Comparison of ENCODE assay signal across 11 mouse cellular contexts in the genomic region with DNA sequence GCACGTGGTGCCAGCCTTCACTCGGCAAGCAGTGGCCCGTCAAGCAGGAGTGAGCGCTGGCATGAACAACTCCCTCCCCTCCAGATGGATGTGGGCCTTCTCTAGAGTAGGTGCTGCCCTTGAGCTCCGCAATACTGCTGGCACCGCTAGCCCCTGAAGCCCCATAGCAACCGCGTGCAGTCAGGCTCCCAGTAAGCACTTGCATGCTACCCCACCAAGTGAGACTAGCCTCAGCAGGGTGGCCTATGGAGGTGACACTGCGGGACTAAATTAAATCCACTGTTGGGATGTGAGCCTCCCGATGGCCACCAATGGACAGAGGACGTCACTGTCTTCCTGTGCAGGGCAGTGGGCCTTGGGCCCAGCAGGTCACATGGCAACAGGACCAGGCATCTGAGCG. TPM values are rescaled to one million over a fixed set of nuclear protein-coding genes. Genes with fewer than 3 reads are reported as not detected.
A peak's percentile ranks its signal among the peaks of the same experiment; 100 is the strongest.
DNase-seq lines count a peak whose midpoint lies in the region; ATAC-seq and TF ChIP-seq lines count a peak whose summit lies in the region.
"Had no signal": no experiment of that assay in that cellular context is flagged by ENCODE, and none has a peak within 500 bp of the region (broad histone marks: within the 10 kb centered on the region; RNA-seq: fewer than 3 reads in every experiment).

No protein-coding gene starts in this region.

- no peak for DNase-seq in kidney, postnatal 14 days
- peak; percentile 51 for DNase-seq in hindbrain, postnatal 0 days (ENCODE audit: low spot score)
- no peak for DNase-seq in spleen, postnatal 10 days (ENCODE audit: low spot score in 2 of 2)
- DNase-seq in embryo, embryonic 10.5 days (ENCODE audit: low spot score) = no peak
- DNase-seq in gastrocnemius, postnatal 14 days = no peak
- DNase-seq: heart, adult 11 months; right cerebral cortex, postnatal 25 days had no signal

- H3K27me3 ChIP-seq in kidney, embryonic 14.5 days (ENCODE audit: control insufficient read depth, insufficient read depth, low read length) = no peaks in the 10 kb centered on the region
- H3K27me3 ChIP-seq in forebrain, embryonic 12.5 days = 0 out of 2 replicates have a peak, but pooled peaks cover 3% of the 10 kb centered on the region
- no peaks in the 10 kb centered on the region for H3K27me3 ChIP-seq in hindbrain, postnatal 0 days (ENCODE audit: insufficient read depth, low read length)
- H3K27me3 ChIP-seq in neural tube, embryonic 12.5 days (replicated peaks) = no peaks in the 10 kb centered on the region
- H3K27me3 ChIP-seq: CH12.LX had no signal

- no peak overlapping the region for H3K4me3 ChIP-seq in kidney, embryonic 14.5 days (ENCODE audit: low read length)
- H3K4me3 ChIP-seq in forebrain, embryonic 12.5 days (replicated peaks) = no peak overlapping the region
- no peak overlapping the region for H3K4me3 ChIP-seq in hindbrain, postnatal 0 days (ENCODE audit: low read length)
- H3K4me3 ChIP-seq in neural tube, embryonic 12.5 days = no peak overlapping the region

- no peaks in the 10 kb centered on the region for H3K9me3 ChIP-seq in kidney, embryonic 14.5 days (ENCODE audit: control insufficient read depth, low read length)
- no peaks in the 10 kb centered on the region for H3K9me3 ChIP-seq in forebrain, embryonic 12.5 days
- H3K9me3 ChIP-seq in hindbrain, postnatal 0 days (ENCODE audit: low read length) = no peaks in the 10 kb centered on the region
- H3K9me3 ChIP-seq in neural tube, embryonic 12.5 days = no peaks in the 10 kb centered on the region

- H3K9ac ChIP-seq in kidney, embryonic 14.5 days (ENCODE audit: low read depth, low read length) = no peak overlapping the region
- H3K9ac ChIP-seq in forebrain, embryonic 12.5 days = no peak overlapping the region
- H3K9ac ChIP-seq in hindbrain, postnatal 0 days (replicated peaks; ENCODE audit: low read length) = no peak overlapping the region
- H3K9ac ChIP-seq in neural tube, embryonic 12.5 days = no peak overlapping the region

- TF ChIP-seq CTCF in hindbrain, postnatal 0 days (IDR thresholded peaks at IDR 0.05; ENCODE audit: low read depth) = no peak

- H3K4me1 ChIP-seq in kidney, embryonic 14.5 days (ENCODE audit: control insufficient read depth, insufficient read depth, low read length) = peaks cover 41% of the 10 kb centered on the region; the same call in 1 of the 2 replicates
- peaks cover 89% of the 10 kb centered on the region for H3K4me1 ChIP-seq in forebrain, embryonic 12.5 days
- peaks cover 43% of the 10 kb centered on the region for H3K4me1 ChIP-seq in hindbrain, postnatal 0 days (ENCODE audit: insufficient read depth, low read length)
- peaks cover 88% of the 10 kb centered on the region for H3K4me1 ChIP-seq in neural tube, embryonic 12.5 days

- ATAC-seq in kidney, embryonic 14.5 days (ENCODE audit: low FRiP score, low TSS enrichment) = peak; percentile 16; the same call in 1 of the 2 replicates
- ATAC-seq in forebrain, embryonic 12.5 days (ENCODE audit: low FRiP score) = no peak; the same call in 1 of the 2 replicates
- ATAC-seq in hindbrain, postnatal 0 days = peak; percentile 36
- ATAC-seq in neural tube, embryonic 12.5 days (ENCODE audit: low FRiP score, low read depth) = peak; percentile 13; the same call in 1 of the 2 replicates

- no peaks in the 10 kb centered on the region for H3K36me3 ChIP-seq in kidney, embryonic 14.5 days (ENCODE audit: control insufficient read depth, insufficient read depth, low read length)
- H3K36me3 ChIP-seq in forebrain, embryonic 12.5 days (replicated peaks) = no peaks in the 10 kb centered on the region
- no peaks in the 10 kb centered on the region for H3K36me3 ChIP-seq in hindbrain, postnatal 0 days (ENCODE audit: insufficient read depth, low read length)
- H3K36me3 ChIP-seq in neural tube, embryonic 12.5 days = no peaks in the 10 kb centered on the region

- H3K4me2 ChIP-seq in kidney, embryonic 14.5 days (replicated peaks; ENCODE audit: low read depth, low read length) = no peak overlapping the region
- no peak overlapping the region for H3K4me2 ChIP-seq in forebrain, embryonic 12.5 days
- 0 out of 2 replicates have a peak overlapping the region, but pooled peaks have one; percentile 5 for H3K4me2 ChIP-seq in hindbrain, postnatal 0 days (ENCODE audit: low read depth, low read length)
- no peak overlapping the region for H3K4me2 ChIP-seq in neural tube, embryonic 12.5 days (replicated peaks)

- intact Hi-C loops in gastrocnemius, postnatal 14 days (cut with DNase I; ENCODE audit: low total_unique reads) = no loop called here

- no peak overlapping the region for H3K27ac ChIP-seq in kidney, embryonic 14.5 days (ENCODE audit: low read depth, low read length)
- H3K27ac ChIP-seq in forebrain, embryonic 12.5 days = peak overlapping the region; percentile 16
- peak overlapping the region; percentile 51 for H3K27ac ChIP-seq in hindbrain, postnatal 0 days
- H3K27ac ChIP-seq in neural tube, embryonic 12.5 days = 0 out of 2 replicates have a peak overlapping the region, but pooled peaks have one; percentile 3

- 70% methylated on average over 12 of the region's 12 CpGs for WGBS in kidney, embryonic 14.5 days
- 67% methylated on average over 12 of the region's 12 CpGs for WGBS in forebrain, embryonic 12.5 days
- WGBS in hindbrain, postnatal 0 days = 26% methylated on average over 12 of the region's 12 CpGs
- WGBS in neural tube, embryonic 12.5 days = 68% methylated on average over 12 of the region's 12 CpGs

RNA-seq across cellular contexts. Expression of a gene that starts 41.2 kb away (rescaled TPM):
- polyA plus RNA-seq in kidney, embryonic 14.5 days (2014; fragmentation: Nextera tagmentation; extraction: Ambion mirVana) = 6.9 and 8.1 TPM in 2 replicates
- 4.7 and 5.4 TPM in 2 replicates for polyA plus RNA-seq in forebrain, embryonic 12.5 days (2016; fragmentation: Nextera tagmentation; extraction: Ambion mirVana)
- 8.0 and 10.7 TPM in 2 replicates for total RNA-seq in hindbrain, postnatal 0 days (2014; rRNA removed)
- 2.3 and 2.8 TPM in 2 replicates for polyA plus RNA-seq in hindbrain, postnatal 0 days (2015; fragmentation: Nextera tagmentation; extraction: Ambion mirVana)
- 3.2 and 3.8 TPM in 2 replicates for polyA plus RNA-seq in neural tube, embryonic 12.5 days (2016; fragmentation: Nextera tagmentation; extraction: Ambion mirVana)
- 10 to 100 TPM; 28.2 to 35.0 TPM for total RNA-seq in gastrocnemius, postnatal 14 days (2021)

RNA-seq across cellular contexts. Expression of a gene that starts 41.5 kb away (rescaled TPM):
- 49.4 and 77.7 TPM in 2 replicates for polyA plus RNA-seq in kidney, embryonic 14.5 days (2014; fragmentation: Nextera tagmentation; extraction: Ambion mirVana)
- polyA plus RNA-seq in forebrain, embryonic 12.5 days (2016; fragmentation: Nextera tagmentation; extraction: Ambion mirVana) = 103 and 112 TPM in 2 replicates
- 57.4 and 61.3 TPM in 2 replicates for total RNA-seq in hindbrain, postnatal 0 days (2014; rRNA removed)
- 87.1 and 90.4 TPM in 2 replicates for polyA plus RNA-seq in hindbrain, postnatal 0 days (2015; fragmentation: Nextera tagmentation; extraction: Ambion mirVana)
- polyA plus RNA-seq in neural tube, embryonic 12.5 days (2016; fragmentation: Nextera tagmentation; extraction: Ambion mirVana) = 104 and 114 TPM in 2 replicates
- total RNA-seq in gastrocnemius, postnatal 14 days (2021) = 10 to 100 TPM; 69.6 to 75.0 TPM

RNA-seq across cellular contexts. Expression of a gene that starts 54.6 kb away (rescaled TPM):
- polyA plus RNA-seq in kidney, embryonic 14.5 days (2014; fragmentation: Nextera tagmentation; extraction: Ambion mirVana) = 9.9 and 11.0 TPM in 2 replicates
- polyA plus RNA-seq in forebrain, embryonic 12.5 days (2016; fragmentation: Nextera tagmentation; extraction: Ambion mirVana) = 10.7 and 14.7 TPM in 2 replicates
- total RNA-seq in hindbrain, postnatal 0 days (2014; rRNA removed) = 86.3 and 94.7 TPM in 2 replicates
- 16.9 and 17.0 TPM in 2 replicates for polyA plus RNA-seq in hindbrain, postnatal 0 days (2015; fragmentation: Nextera tagmentation; extraction: Ambion mirVana)
- polyA plus RNA-seq in neural tube, embryonic 12.5 days (2016; fragmentation: Nextera tagmentation; extraction: Ambion mirVana) = 14.5 and 20.4 TPM in 2 replicates
- total RNA-seq in gastrocnemius, postnatal 14 days (2021) = 1 to 10 TPM; 5.4 to 5.7 TPM
